Mouse (Mus musculus): Measurements from ENCODE around the gene Psmd13.

DNA sequence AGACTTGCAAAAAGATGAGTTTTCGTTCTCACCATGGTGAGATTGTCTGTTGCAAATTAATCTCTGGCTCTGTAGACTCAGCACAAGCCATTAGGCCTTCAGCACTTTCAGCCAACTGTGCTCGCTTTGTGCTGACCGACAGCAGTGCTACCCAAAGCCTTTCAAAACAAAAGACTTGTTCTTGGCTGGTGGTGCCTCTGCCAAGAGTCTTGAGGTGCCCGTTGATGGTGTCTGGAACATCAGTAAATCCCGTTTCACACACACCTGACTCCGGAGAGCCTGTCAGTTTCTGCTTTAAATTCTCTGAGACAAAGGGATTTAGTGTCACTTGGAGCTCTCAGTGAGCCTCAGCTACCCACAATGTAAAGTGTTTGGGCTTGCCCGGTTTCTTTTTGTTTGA lies 12.3 kb downstream of the Psmd13 start:
- TF ChIP-seq CTCF (IDR thresholded peaks at IDR 0.05; ENCODE audit: control insufficient read depth, insufficient read depth, insufficient replicate concordance, low read depth, low read length): no peak
- no peak for TF ChIP-seq POLR2A (IDR thresholded peaks at IDR 0.05; ENCODE audit: control insufficient read depth, low read depth, low read length)

Data from testis, adult 2 months (tissue).